Mouse (Mus musculus) left cerebral cortex, adult 2 months (tissue): ENCODE results near the gene Fam107b. TPM values are rescaled to one million over a fixed set of nuclear protein-coding genes. Genes with fewer than 3 reads are reported as not detected.

Experiments
- DNase-seq, 2 experiments: peaks; one replicate each; pipeline ENCODE4 v3.0.0; 2021 to 2022; ENCODE audit warnings: low spot score in 2 of 2, mixed read lengths in 1 of 2; ENCODE audit errors: extremely low spot score in 1 of 2
- H3K27ac ChIP-seq: fragments of 200-600 bp; 2 replicates; pipeline ENCODE4 v1.8.1; 2022
- H3K4me3 ChIP-seq: fragments of 200-600 bp; 2 replicates; pipeline ENCODE4 v1.8.1; 2022
- CTCF ChIP-seq: fragments of 200-600 bp; IDR thresholded peaks from 2 replicates; pipeline ENCODE4 v1.8.1; 2022; ENCODE audit warnings: antibody characterized with exemption, mild to moderate bottlenecking, moderate library complexity
- intact Hi-C: fragments of 180-260 bp; cut with DNase I; formaldehyde crosslinking; loops from one replicate; pipeline ENCODE4 v1.15.1; 2025
- long read RNA-seq, 2 experiments: library from polyadenylated mRNA; stranded (forward); transcript quantifications; one replicate each; pipeline ENCODE4 v2.0.0; 2021; ENCODE audit warnings: borderline mapping rate in 2 of 2
- total RNA-seq, 2 experiments: library from RNA; stranded (reverse); gene quantifications; 2 replicates each; pipeline ENCODE4 v1.2.3; 2021

Gene Fam107b
- total RNA-seq, result 1 to 10 TPM; 7.9 to 10.0 TPM
- long read RNA-seq, experiment 1, partial matches to known transcripts, result 0 of 4 reads
- long read RNA-seq, experiment 1, other reads (novel, unspliced or antisense), result 1 of 4 reads
- long read RNA-seq, experiment 2, transcript Fam107b-201 (4 exons, 3,156 nt), result major isoform, 8 of 8 reads
- long read RNA-seq, experiment 2, partial matches to known transcripts, result 0 of 8 reads
- long read RNA-seq, experiment 2, other reads (novel, unspliced or antisense), result 0 of 8 reads

DNA sequence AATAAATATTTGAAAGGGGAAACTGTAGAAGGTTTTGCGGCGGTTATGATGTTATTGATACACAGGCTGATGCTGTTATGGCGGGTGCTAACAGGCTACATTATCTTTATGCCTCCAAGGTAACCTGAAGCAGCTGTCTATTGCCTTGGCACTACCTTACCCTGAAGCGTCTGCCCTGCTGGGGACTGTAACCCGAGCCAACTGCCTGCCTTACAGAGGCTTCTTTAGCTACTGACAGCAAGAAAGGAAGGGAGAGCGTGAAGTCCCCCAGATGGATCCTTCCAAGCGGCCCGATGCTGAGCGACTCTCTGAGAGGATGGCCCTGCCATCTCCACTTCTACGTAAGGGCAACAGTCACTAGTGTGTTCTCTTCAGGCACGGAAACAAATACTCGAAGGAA, at the start of gene Fam107b:
Gene Fam107b, plus strand, starts transcription at position 303 of the 400 bp plus-strand sequence.
- no peak for TF ChIP-seq CTCF
- intact Hi-C loops, result no loop called here
- DNase-seq, result no peak

DNA sequence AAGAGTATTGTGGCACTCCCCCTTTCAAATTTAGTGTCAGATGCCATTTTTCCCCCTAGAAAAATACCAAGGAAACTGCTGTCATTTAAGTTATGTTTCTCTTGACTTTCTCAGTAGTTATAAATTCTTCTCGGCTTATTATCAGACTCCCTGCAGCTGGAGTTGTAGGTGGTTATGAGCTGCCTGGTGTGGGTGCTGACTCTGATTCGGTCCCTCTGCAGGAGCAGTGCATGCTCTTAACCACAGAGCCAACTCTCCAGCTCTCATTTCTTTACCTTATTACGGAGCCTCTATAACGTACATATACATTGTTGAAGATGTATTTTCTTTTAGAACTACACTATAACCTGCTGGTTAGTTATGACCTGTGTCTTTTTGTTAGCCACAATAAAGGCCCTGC, 47.7 kb upstream of the Fam107b start:
- no peak for TF ChIP-seq CTCF
- no peak overlapping the region for H3K27ac ChIP-seq
- no peak for DNase-seq
- H3K4me3 ChIP-seq, result no peak overlapping the region
- intact Hi-C loops, result no loop called here

More for the DNA sequence above, at the start of gene Fam107b:
- Histone ChIP-seq H3K4me3 (no peak within 1 kb of the TSS), H3K27ac (no peak within 1 kb of the TSS)

DNA sequence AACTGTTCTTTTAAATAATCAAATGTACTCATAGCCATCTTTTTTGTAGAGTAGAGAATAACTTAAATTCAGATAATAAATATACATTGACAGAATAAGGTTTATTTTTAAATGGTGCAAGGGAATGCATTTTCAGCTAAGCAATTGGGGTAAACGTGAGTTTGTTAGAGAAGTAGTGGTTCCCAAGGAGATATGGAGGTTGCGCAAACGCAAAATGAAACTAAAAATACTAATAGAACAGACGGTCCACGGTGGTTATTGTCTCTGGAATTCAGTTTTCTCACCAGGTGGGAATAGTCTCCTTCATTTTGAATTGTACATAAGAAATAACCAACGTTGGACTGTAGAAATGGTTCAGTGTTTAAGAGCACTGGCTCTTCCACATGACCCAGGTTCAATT, 44.0 kb upstream of the Fam107b start:
- intact Hi-C loops, result no loop called here
- Histone ChIP-seq H3K4me3 (no peak overlapping the region), H3K27ac (no peak overlapping the region)
- no peak for TF ChIP-seq CTCF
- no peak for DNase-seq

DNA sequence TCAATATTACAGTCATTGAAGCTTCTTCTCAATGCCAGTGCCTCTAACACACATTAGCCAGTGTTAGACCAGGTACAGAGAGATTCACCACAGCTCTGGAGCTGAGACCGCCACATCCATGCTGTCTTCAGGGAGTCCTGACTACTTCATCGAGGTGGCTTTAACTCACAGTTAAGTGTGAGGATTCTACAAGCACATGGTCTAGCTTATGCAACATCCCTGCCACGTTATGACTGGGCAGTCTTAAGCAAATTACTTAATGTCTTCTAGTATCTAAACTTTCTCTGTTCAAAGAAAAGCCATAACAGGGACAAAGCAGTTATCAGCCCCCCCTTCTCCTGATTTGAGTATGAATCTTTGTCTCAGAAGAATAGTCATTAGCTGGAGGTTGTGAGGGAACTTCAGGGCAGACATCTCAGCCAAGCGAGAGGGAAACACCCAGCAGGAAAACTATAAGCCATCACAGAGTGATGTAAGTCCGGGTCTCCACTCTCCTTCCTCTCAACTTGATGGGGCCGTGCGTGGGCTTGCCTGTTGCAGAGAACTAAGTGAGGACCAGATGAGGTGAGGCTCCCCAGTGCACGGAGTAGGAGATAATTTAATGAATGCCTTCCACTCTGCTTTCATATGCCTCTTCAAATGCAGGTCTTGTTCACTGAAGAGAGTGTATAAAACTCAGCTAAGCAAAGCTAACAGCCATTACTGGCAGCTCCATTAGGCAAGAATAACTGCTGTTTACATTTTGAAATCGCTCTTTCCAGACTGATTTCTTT, 28.8 kb upstream of the Fam107b start:
- TF ChIP-seq CTCF, result no peak
- no peak for DNase-seq
- intact Hi-C loops, result loop anchor here (10.0 kb wide), 1 partner anchor 953 kb away; no protein-coding TSS in a partner anchor
- no peak overlapping the region for H3K4me3 ChIP-seq
- H3K27ac ChIP-seq, result no peak overlapping the region

DNA sequence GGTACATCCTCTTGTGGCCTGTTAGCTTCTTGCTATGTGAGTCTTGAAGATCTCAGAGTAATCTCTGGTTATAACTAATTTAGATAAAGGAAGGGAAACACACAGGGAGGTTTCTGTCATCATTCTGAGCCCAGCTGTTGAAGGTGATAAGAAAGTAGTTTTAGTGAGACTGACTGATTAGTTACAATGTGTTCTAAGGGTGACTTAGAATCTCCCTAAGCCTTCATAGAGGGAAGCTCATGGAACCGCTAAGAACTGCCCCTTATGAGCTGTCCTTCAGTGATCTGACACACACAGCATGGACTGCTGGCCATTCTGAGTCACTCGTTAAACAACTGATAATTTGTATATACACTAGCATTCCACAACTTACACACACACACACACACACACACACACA, 24.2 kb upstream of the Fam107b start:
- Histone ChIP-seq H3K4me3 (no peak overlapping the region), H3K27ac (no peak overlapping the region)
- DNase-seq, result no peak
- intact Hi-C loops, result loop anchor here (2.0 to 10.0 kb wide), 3 partner anchors 223 to 949 kb away; no protein-coding TSS in a partner anchor
- TF ChIP-seq CTCF, result no peak

DNA sequence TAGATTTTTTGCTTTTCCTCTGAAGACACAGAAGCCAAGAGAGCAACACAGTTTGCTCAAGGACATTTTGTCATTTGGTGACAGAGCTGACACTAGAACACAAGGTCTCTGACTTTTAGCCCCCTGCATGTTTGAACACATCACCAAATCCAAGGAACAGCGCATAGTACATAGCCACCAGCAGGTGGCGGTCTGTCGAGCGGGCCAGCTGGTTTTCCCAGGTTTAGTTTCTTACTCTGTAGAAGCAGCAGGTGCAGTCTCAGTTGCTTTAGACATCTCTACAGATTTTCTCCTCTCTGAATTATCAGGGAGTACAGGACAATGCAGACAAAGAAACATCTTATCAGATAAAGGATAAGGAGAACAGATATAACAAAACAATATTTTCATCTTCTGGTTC, 23.7 kb upstream of the Fam107b start:
- Histone ChIP-seq H3K27ac (no peak overlapping the region), H3K4me3 (no peak overlapping the region)
- peak; percentile 57 to 63 for DNase-seq
- TF ChIP-seq CTCF, result peak; percentile 93
- intact Hi-C loops, result loop anchor here (2.0 to 10.0 kb wide), 3 partner anchors 222 to 948 kb away; no protein-coding TSS in a partner anchor

DNA sequence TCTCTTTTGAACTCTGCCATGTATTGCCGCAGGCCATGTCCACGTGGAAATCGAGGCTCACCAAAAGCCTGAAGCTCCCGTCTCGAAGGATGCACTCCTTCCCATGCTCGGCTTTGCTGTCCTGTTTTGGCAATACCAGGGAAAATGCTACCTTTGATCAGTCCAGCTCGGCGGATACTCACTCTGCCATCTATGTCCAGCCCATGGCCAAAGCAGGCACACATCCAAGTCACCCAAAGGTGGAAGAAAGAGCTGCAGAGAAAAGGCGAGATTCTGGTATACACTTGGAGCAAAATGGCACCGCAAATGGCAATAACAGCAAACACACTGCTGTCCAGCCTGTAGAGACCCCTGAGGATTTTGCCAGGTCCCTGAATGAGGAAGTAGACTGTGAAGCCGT, 318 bp downstream of the Fam107b start:
- H3K27ac ChIP-seq, result no peak overlapping the region
- no peak for DNase-seq

DNA sequence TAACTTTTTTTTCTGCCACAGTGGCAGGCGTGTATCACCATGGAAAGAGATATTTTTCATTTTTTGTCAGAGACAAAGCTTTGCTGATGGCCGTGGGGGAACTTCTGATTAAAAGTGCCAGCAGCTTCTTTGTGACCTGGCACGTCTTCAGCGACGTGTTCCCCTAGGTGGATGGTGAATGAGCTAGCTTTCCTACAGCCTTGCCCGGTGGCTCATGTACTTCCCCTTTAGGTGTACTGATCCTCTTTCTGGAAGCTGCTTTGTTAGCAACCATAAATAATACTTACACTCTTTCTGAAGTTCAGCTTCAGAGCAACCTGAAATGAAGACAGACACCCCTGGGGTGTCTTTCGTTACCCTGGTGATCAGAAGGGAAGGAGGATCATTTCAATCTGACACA, 3.6 kb downstream of the Fam107b start:
- H3K4me3 ChIP-seq, result no peak overlapping the region
- TF ChIP-seq CTCF, result no peak
- DNase-seq, result no peak
- intact Hi-C loops, result no loop called here
- no peak overlapping the region for H3K27ac ChIP-seq

More for the DNA sequence above, 318 bp downstream of the Fam107b start:
- intact Hi-C loops, result no loop called here
- H3K4me3 ChIP-seq, result no peak overlapping the region
- no peak for TF ChIP-seq CTCF

DNA sequence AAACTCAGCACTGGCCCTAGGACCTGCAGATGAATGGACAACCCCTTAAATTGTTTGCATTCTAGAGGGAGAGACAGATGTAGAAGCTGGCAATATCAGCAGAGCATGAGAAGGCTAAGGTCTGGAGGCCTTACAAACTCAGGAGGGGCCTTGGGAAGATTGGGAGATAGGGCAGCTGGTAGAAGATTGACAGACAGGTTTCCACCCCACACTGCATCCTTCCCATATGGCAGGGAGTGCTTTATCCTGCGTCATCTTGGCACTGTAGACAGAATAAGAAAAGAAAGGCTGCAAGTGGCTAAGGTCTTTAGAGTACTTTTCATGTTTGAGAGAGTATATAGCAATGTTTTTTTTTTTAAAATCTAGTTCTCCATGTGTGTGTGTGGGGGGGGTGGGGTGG, 4.9 kb downstream of the Fam107b start:
- intact Hi-C loops, result no loop called here
- Histone ChIP-seq H3K27ac (no peak overlapping the region), H3K4me3 (no peak overlapping the region)
- DNase-seq, result no peak
- no peak for TF ChIP-seq CTCF

DNA sequence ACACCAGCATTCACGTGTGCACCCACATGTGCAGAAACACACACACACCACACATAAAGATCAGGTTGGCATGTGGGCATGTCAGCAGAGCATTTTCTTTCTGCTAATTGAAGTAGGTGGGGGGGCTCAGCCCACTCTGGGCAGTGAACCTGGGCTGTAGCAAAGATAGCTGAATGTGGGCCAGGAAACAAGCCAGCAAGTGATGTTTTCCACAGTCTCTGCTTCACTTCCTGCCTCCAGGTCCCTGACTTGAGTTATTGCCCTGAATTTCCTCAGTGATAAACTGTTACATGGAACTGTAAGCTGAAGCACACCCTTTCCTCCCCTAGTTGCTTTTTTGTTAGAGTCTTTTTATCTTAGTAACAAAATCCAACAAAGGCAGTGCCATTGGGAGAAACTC, 6.1 kb downstream of the Fam107b start:
- no peak for TF ChIP-seq CTCF
- no peak for DNase-seq
- Histone ChIP-seq H3K4me3 (no peak overlapping the region), H3K27ac (no peak overlapping the region)
- intact Hi-C loops, result no loop called here

DNA sequence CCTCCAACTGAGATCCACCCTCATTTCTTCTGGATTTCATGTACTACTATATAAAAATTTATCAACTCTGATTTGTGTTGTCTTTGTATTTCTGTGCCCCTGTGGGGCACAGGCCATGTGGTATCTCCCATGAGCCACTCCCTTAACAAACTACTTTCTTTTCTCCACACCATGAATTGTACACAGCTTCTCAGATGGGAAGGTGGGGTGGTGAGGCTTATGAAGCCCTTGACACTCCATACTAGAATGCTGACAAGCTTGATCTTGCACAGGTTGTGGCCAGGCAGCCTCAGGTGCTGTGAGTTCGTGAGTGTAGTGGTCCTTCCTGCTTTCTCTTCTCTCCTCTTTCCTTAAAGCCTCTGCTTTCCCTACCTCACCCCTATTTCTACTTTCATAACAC, 6.9 kb downstream of the Fam107b start:
- no peak overlapping the region for H3K27ac ChIP-seq
- TF ChIP-seq CTCF, result no peak
- no peak for DNase-seq

DNA sequence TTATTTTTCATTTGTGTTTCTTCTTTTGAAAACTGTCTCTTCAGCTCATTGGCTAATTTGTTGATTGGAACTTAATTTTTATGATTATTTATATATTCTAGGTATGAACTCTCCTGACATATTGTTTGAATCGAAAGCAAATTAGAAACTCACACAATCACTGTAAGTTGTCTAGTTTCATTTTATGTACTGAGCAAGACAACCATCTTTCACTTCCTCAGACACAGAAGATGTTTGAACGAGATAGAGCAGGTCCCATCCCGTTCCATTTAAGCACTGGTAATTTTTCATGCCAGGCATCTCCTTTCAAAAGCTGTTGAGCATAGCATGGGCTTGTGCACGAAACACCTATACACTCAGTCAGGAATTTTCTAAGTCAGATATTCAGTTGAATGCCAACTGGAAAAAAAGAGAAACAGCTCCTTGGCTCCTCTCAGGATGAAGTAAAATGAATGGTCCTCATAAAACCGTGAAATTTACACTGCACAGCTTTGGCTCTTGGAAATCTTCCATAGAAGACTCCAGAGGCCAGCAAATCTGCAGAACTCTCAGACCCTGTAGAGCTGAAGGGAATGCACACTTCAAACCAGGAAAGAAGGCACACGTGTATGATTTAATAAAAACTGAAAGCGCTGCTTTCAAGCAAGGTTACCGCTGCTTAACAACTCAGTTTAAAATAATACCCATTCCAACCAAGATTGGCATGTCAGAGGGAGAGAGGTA, 8.1 kb downstream of the Fam107b start:
- no peak for DNase-seq
- intact Hi-C loops, result no loop called here
- no peak for TF ChIP-seq CTCF
- no peak overlapping the region for H3K4me3 ChIP-seq
- no peak overlapping the region for H3K27ac ChIP-seq

More for the DNA sequence above, 6.9 kb downstream of the Fam107b start:
- intact Hi-C loops, result no loop called here
- H3K4me3 ChIP-seq, result no peak overlapping the region
